Mouse (Mus musculus) embryo, embryonic 10 days (tissue): Measurements from ENCODE around the gene Tmem132b.

Experiments used
- DNase-seq: peaks from one replicate; pipeline ENCODE4 v3.0.0-alpha.2; 2015; ENCODE audit warnings: low spot score

Gene Tmem132b

GRCm38 (mm10) chr5:125676025-125676623 is 144.6 kb downstream of the Tmem132b start:
- DNase-seq, result no peak

DNA sequence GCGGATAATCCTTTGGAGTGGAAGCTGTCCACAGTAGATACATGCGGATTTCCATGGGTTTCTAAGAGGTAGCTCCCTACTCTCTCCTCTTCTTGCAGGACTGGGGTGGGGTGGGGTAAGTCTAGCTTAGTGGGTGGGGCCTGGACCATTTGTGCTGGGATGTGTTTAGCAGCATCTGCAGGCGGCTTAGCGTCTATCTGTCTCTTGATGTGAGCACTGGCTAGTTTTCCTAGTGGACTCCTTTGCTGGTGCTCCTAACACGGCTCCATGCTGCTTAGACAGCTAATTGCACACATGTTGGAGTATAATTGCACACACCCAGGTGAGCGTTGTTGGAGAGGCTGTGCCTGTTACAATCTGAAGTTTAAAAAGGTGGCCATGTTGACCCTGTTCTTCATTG is 149.3 kb downstream of the Tmem132b start:
- DNase-seq, result no peak

GRCm38 (mm10) chr5:125683491-125683890 is 151.9 kb downstream of the Tmem132b start:
- DNase-seq, result no peak

GRCm38 (mm10) chr5:125685681-125686331 is 154.2 kb downstream of the Tmem132b start:
- no peak for DNase-seq

- no peak for DNase-seq
Measured at GRCm38 (mm10) chr5:125692538-125692937, 161.0 kb downstream of the Tmem132b start.

DNA sequence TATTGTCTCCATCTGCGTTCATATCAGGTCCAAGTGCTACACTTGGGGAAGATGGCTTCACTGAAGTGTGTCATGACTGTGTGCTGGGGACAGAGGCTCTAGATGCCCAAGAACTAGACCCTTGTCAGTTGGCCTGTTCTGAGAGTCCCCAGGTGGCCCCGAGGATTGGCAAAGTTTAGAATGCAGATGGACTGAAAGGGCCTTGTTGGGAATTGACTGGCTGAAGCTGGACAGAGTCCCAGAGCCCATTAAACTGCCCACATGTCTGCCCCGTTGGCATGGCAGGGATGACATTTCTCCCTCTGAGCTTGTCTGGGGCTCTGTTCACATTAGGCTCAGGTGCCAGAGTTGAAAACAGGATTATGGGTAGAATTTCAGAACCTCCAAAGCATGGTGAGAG is 167.8 kb downstream of the Tmem132b start:
- no peak for DNase-seq

DNA sequence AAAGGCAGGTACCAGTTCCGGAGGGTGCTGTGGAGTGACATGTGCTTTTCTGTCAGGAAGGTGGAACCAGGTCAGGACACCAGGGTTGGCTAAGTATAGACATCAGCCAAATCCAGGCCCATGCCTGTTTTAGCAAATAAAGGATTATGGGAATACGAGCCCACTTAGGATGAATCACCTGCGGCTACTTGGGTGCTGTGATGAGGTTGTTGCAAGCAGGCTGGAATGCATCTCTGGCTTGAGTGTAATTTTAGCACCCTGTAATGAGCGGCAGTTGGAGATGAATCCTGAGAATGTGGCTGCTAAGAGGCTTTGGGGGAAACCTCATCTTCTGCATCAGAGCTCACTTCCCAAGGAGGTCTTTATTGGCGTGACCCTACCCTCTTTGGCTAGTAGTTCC is 168.7 kb downstream of the Tmem132b start:
- no peak for DNase-seq

DNA sequence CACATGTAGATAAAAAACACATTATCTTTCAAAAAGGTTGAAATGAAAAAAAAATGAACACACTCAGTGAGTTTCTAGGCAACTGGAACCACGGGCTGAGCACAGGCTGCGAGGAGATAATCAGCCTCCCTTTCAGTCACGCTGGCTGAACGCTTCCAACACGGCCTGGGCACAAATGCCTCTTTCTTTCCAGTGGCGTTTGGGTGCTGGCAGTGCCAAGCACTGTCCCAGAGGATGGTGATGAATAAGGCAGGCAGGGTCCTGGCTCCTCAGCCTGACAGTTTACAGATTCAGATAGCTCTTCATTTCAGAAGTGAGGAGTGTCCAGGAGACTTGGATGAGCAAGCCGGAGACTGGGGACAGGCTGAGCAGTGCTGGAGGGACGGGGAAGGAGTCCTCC is 173.8 kb downstream of the Tmem132b start:
- DNase-seq, result no peak

GRCm38 (mm10) chr5:125709160-125709559 is 177.6 kb downstream of the Tmem132b start:
- DNase-seq, result peak; percentile 67

DNA sequence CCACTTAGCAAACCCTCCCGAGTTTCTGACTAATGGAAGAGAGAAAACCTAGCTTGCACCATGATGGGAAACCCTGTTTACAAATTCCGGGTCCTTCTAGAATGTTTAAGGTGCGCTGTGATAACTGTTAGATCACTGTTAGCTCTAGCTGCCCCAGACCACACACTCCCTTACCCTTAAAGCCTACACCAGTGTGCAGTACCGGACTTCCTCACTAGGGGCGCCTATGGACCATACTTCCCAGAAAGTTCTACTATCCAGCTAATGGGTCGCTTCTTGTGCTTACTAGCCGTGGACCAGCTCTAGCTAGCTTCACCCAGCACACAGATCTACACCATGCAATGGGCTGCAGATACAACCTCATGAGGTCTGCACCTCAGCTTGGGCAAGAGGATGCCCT is 195.2 kb downstream of the Tmem132b start:
- DNase-seq, result no peak

- DNase-seq, result no peak
Measured at GRCm38 (mm10) chr5:125727436-125727835, 195.9 kb downstream of the Tmem132b start.

DNA sequence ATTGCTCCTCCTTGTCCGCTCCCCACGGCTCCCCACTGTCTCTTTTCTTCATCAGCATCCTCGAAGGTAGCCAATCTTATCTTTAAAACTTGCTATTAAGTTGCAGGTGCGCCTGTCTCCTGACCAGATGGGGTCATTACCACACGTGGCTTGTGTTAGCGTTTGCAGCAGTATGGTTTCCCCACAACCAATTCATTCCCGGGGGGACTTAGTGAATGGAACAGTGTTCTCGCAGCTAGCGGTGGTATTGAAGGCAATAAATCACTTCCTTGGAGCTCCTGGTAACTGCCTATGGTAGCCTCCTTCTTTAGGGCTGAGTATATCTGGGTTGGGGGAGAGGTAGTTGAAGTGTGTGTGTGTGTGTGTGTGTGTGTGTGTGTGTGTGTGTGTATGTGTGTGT is 196.4 kb downstream of the Tmem132b start:
- DNase-seq, result no peak

DNA sequence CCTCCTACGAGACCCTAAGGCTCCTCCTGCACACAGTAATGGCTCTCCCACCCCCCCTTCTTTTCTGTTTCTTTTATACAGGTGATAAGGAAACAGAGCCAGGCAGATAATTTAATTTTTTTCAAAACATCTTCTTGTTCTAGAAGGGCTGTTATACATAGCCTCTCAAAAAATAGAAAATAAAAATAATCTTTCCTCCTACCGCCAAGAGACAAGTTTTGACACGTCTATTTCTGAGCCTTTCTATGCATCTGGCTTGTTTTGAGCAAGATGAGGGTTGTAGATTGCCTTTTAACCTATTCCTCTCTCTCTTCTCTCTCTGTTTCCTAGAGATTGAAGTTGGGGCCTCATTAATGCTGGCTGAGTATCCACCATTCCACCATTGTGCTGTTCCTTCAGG is 196.9 kb downstream of the Tmem132b start:
- no peak for DNase-seq

DNA sequence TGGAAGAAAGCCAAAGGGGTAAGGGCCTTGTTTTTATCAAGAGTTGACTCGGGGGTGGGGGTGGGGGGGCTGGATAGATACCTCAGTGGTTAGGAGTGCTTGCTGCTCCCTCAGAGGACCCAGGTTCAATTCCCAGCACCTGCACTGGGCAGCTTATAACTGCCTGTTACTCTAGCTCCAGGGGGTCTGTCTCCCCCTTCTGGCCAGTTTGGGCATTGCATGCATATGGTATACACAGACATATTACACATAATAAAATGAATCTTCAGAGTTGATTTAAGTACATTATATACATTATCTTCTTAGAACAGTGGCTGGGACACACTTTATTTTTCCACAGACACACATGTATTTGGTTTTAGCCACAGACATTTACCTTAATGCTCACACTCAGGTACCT is 202.2 kb downstream of the Tmem132b start:
- DNase-seq, result no peak

- DNase-seq, result no peak
Measured at GRCm38 (mm10) chr5:125737105-125737504, 205.5 kb downstream of the Tmem132b start.

DNA sequence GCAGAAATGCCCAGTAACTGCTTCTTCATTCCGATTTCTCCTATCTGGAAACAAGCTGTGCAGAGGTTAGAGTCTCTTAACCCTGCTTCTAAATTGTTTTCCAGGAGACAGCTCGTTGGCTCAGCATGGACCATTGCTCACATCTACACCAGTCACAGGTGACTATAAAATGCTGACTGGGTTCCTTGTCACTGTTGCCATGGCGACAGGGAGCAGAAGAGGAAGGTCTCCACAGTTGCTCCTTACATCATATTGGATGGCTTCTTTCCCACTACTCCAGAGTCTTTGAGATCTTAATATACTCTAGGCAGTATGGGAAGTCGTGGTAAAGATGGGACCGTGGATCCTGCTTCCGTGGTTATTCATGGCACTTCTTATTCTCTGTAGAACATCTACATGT is 211.9 kb downstream of the Tmem132b start:
- DNase-seq, result no peak

DNA sequence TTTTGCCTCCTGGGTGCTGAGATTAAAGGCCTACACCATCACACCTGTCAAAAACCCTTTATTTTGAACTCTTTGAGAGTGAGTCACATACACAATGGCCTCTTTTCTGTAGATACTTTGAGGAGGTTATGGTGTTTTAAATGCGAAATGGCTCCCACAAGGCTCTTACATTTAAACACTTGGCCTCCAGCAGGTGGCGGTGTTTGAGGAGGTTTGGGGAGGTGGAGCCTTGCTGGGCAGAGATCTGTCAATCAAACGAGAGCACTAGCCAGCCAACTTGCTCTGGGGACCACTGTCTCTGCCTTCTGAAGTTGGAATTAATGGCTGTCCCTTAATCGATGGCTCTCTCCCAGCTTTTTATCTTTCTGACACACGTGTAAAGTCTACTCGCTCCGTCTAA is 214.2 kb downstream of the Tmem132b start:
- peak; percentile 47 for DNase-seq

GRCm38 (mm10) chr5:125751481-125751880 is 219.9 kb downstream of the Tmem132b start:
- DNase-seq, result no peak

- DNase-seq, result no peak
Measured at GRCm38 (mm10) chr5:125752546-125752945, 221.0 kb downstream of the Tmem132b start.

DNA sequence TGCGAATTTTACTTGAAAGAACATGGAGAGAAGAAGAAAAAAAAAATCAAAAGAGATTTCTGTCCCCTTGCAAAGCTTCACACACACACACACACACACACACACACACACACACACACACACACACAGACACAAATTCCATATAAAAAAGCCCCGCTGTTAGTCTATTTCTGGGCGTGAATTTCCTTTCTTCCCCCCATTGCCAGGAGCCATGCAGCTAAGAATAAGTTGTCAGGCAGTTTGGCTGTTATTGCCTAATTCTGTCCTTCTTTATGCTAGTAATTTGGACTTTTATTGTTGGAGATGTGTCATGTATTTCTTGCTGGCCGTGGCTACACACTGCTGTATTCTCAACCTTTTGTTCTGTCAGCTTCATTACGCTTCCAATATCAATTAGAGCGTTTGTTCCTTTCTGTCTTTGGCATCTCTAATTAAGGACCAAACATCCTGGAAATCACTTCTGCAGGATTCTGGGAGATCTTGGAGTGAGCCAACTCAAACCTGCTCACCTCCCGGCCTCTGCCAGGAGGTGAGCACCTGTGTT is 225.5 kb downstream of the Tmem132b start:
- DNase-seq, result no peak

GRCm38 (mm10) chr5:125758506-125758905 is 226.9 kb downstream of the Tmem132b start:
- DNase-seq, result no peak

- no peak for DNase-seq
Measured at GRCm38 (mm10) chr5:125766941-125767340, 235.4 kb downstream of the Tmem132b start.

DNA sequence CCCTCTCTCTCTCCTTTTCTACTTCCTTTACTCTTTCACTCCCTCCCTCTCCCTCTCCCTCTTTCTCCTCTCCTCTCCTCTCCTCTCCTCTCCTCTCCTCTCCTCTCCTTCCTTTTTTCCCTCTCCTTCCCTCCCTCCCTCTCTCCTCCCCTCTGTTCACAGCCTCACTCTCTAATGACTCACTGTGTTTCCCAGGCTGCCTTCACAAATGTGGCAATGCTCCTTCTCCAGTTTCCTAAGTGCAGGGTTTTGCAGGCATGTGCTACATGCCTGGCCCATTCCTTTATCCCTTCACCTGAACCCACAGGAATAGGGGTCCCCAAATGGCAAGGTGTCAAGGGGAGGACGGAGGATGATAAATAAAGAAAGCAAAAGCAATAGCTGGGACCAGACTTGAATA is 236.4 kb downstream of the Tmem132b start:
- no peak for DNase-seq

GRCm38 (mm10) chr5:125772238-125772637 is 240.7 kb downstream of the Tmem132b start:
- no peak for DNase-seq
